Mouse (Mus musculus) G1E (cell line): ENCODE data around the gene St6galnac6.

Experiments used
- CTCF ChIP-seq: IDR thresholded peaks from 2 replicates; pipeline ENCODE4 v1.5.1; 2012; ENCODE audit warnings: low read depth, low read length, inconsistent platforms, mixed read lengths
- TAL1 ChIP-seq: conservative IDR thresholded peaks from 2 replicates; pipeline ENCODE4 v1.6.1; 2012; ENCODE audit warnings: low read depth, low read length, inconsistent platforms, mixed read lengths

GRCm38 (mm10) chr2:32586871-32587351 lies 12.6 kb upstream of the St6galnac6 start, which contains the start of gene St6galnac4:
- TF ChIP-seq CTCF (no peak), TAL1 (no peak)
